Mouse (Mus musculus) T-helper 1 cell (primary cell): ENCODE measurements around the gene Rubcnl.

ENCODE experiments used
- in situ Hi-C: fragments of 300-600 bp; cut with MboI, MseI; formaldehyde crosslinking; loops from one replicate; pipeline ENCODE4 v1.15.1; 2025; ENCODE audit warnings: high pct_unique_total_duplicates

Gene Rubcnl

DNA sequence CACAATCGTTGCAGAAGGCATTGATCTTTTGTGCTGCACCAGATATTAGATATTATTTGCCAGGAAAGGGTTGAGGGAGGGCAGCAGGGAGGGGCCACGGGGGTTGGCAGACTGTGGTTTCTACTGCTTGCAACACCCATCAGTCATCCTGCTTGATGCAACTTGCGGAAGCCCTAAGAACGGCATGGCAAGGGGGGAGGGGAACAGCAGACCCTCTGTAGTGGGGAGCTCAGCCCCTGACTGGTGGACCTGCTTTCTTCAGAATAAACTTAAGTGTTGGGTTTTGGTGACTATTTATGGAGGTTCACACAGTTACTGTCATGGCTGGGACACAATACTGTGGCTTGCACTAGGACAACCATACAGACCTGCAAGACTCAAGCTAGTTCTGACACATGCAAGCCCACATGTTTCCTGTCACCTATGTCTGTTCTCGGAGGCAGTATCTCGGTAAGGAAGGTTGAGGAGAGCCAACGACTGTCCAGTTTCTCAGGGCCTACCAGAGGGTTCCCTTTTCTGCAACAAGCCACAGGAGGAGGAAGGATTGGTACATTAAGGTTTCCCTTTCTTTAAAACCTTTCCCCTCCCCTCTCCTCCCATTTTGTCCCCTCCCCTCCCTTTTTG lies 53.6 kb downstream of the Rubcnl start:
- in situ Hi-C loops, result loop anchor here (10.0 kb wide), 1 partner anchor 215 kb away; the partner anchor contains the start of gene Zc3h13

DNA sequence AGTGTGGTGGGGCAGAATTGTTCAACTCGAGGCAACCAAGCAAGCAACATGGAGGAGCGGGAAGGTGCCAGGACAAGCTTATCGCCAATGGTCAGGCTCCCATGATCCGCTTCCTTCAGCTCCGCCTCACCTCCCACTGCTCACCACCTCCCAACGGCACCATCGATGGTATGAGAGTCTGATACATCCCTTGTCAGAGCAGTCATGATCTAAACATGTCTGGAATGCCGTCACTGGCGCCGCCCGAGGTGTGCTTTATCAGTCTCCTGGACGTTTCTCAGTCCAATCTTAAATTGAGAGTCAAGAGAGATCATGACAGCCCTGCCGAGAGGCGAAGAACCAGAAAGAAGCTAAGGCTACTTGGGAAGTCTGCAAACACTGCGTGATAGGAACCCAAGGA lies 55.3 kb downstream of the Rubcnl start:
- in situ Hi-C loops, result no loop called here

DNA sequence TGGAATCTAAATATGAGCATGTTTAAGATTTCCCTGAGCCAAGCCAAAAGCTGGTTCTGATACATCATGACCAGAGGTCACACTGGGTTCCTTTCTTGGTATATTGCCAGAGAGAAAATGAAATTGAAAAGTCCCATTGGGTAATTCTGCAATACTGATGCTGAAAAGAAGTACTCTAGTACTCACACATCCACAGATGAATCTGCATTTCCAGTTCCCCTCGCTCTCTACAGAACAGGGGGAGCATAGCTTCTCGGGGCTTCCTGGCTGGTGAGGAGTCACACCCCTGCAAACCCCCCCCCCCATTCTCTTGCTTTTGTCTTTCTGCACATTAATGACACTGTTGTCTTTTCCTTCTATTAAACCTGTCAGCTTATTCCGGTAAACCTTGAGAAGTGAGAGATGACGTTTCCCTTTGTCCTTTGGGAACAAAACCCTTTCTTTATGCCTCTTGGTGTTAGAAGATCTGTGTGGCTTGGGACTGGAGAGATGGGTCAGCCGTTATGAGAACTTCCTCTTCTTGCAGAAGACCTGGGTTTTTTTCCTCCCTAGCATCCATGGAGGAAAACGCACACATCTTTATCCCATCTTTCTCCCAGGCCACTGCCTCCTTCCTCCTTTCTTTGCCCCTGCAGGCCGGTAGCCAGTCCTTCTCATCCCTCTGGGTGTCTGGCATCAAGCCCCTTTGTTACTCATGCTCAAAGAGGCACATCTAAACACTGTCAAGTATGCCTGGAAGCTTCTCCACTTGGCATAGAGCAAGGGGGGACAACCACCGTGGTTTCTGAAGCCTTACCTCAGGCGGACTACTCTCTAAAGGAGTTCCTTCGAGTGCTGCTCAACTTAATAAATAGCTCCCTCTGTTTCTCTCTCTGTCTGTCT lies 59.7 kb downstream of the Rubcnl start:
- in situ Hi-C loops, result no loop called here

DNA sequence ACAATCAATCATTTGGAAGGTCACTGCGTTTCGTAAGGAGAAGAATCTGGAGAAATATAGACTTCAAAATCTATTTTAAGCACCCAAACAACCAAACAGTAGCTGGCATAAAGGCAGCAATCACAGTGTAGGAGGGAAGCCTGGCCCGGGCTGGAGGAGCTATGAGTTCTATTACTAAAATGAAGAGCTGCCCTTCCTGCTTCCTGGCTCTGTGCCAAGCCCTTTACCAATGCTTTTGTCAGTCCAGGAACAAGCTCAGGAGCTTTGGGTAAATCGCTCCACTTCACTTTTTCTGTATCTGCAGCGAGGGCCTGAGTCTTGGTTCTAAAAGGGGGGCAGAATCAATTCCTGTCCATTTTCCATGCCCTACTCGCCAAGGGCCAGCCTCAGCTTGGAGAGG lies 62.1 kb downstream of the Rubcnl start:
- in situ Hi-C loops, result no loop called here
